Mouse (Mus musculus) liver, embryonic 12.5 days (tissue): Measurements from ENCODE around the gene Gbp4. TPM values are rescaled to one million over a fixed set of nuclear protein-coding genes. Genes with fewer than 3 reads are reported as not detected.
"Not testable (repeated sequence)": the region's sequence is repeated elsewhere in the genome, so short reads cannot be mapped to it uniquely, and the experiment has no call there.

Experiments
- ATAC-seq: fragments of 200-750 bp; cut with Nextera tagmentation; 2 replicates; pipeline ENCODE4 v1.8.0; 2017; ENCODE audit warnings: moderate number of reproducible peaks, mild to moderate bottlenecking, moderate library complexity
- H3K27ac ChIP-seq: fragments of 300-500 bp; sonication (generic); 2 replicates; pipeline ENCODE4 v1.5.1; 2016; ENCODE audit warnings: mild to moderate bottlenecking
- H3K27me3 ChIP-seq: fragments of 300-500 bp; sonication (generic); replicated peaks from 2 replicates; pipeline ENCODE4 v1.6.1; 2016; ENCODE audit warnings: mild to moderate bottlenecking, moderate library complexity
- H3K36me3 ChIP-seq: fragments of 300-500 bp; sonication (generic); 2 replicates; pipeline ENCODE4 v1.6.1; 2016; ENCODE audit warnings: mild to moderate bottlenecking, moderate library complexity
- H3K4me1 ChIP-seq: fragments of 300-500 bp; sonication (generic); 2 replicates; pipeline ENCODE4 v1.6.1; 2016
- H3K4me2 ChIP-seq: fragments of 300-500 bp; sonication (generic); 2 replicates; pipeline ENCODE4 v1.6.1; 2016; ENCODE audit warnings: mild to moderate bottlenecking, moderate library complexity
- H3K4me3 ChIP-seq: fragments of 300-500 bp; sonication (generic); 2 replicates; pipeline ENCODE4 v1.5.1; 2016; ENCODE audit warnings: mild to moderate bottlenecking, moderate library complexity
- H3K9ac ChIP-seq: fragments of 300-500 bp; sonication (generic); 2 replicates; pipeline ENCODE4 v1.6.1; 2016; ENCODE audit warnings: mild to moderate bottlenecking, moderate library complexity
- H3K9me3 ChIP-seq: fragments of 300-500 bp; sonication (generic); replicated peaks from 2 replicates; pipeline ENCODE4 v1.6.1; 2016; ENCODE audit warnings: mild to moderate bottlenecking, moderate library complexity
- WGBS: fragments of 180-500 bp; shearing (Covaris S2); methylation state at CpG from one replicate; pipeline ENCODE4 v1.1.7; 2016; ENCODE audit not compliant: insufficient replicate concordance; 5-methylcytosine and 5-hydroxymethylcytosine counted together
- polyA plus RNA-seq: library from polyadenylated mRNA; unstranded; fragments of >200 nt; fragmentation: Nextera tagmentation; extraction: Ambion mirVana; gene quantifications from 2 replicates; pipeline ENCODE4 v1.2.1, GENCODE M21; 2016

Gene Gbp4
- polyA plus RNA-seq, 1 experiment from 2014 or later = 1.3 TPM

DNA sequence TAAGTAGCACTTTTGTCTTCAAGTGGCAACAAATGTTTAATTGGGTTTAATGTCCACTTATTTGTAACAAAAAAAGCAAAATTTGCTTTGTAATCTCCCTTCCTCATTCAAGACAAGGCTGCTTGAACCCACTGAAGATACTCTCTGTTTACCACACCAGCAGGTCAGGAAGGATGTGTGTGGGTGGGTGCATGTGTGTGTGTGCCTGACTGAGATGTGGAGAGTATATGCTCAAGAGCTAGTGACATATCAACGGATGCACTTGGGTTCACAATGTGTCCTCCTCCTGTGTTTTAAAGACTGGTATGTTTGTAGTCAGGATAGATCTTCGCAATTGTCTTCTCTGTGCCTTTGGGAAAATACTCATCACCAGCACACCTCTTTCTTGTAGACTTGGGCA lies 24.7 kb downstream of the Gbp4 start:
- no peak overlapping the region for H3K4me2 ChIP-seq
- H3K36me3 ChIP-seq = no peaks in the 10 kb centered on the region
- H3K4me1 ChIP-seq = no peaks in the 10 kb centered on the region; the same call in 1 of the 2 replicates
- H3K9ac ChIP-seq = no peak overlapping the region
- WGBS = 69% methylated on average over 2 of the region's 2 CpGs
- no peak for ATAC-seq
- H3K9me3 ChIP-seq = no peaks in the 10 kb centered on the region
- H3K4me3 ChIP-seq = no peak overlapping the region
- no peaks in the 10 kb centered on the region for H3K27me3 ChIP-seq
- H3K27ac ChIP-seq = no peak overlapping the region

DNA sequence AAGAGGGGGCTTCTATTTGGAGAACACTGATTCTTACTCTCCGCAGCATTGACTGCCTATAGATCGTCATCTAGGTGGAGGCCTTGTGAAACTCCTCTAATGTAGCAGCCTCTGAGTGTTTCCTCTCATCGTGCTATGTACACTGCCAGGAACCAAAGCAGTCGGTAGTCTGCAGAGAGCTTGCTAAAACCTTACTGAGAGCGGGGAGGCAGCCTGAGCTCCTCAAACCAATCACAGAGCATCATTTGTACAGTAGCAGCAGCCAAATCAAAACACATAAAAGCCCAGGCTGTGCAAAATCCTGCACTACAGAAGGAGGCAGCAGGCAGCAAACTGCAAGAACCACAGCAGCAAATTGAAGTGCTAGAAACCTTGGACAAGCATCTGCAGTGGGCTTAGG lies 25.7 kb downstream of the Gbp4 start:
- H3K36me3 ChIP-seq = no peaks in the 10 kb centered on the region
- no peak for ATAC-seq
- no peak overlapping the region for H3K9ac ChIP-seq
- H3K4me3 ChIP-seq = no peak overlapping the region
- H3K27ac ChIP-seq = no peak overlapping the region
- no peaks in the 10 kb centered on the region; the same call in 1 of the 2 replicates for H3K4me1 ChIP-seq
- no peak overlapping the region for H3K4me2 ChIP-seq
- no peaks in the 10 kb centered on the region for H3K27me3 ChIP-seq
- no peaks in the 10 kb centered on the region for H3K9me3 ChIP-seq
- WGBS = 77% methylated on average over 5 of the region's 5 CpGs

GRCm38 (mm10) chr5:105110271-105110852 lies 29.0 kb downstream of the Gbp4 start:
- H3K36me3 ChIP-seq, H3K27me3 ChIP-seq, H3K4me3 ChIP-seq, ATAC-seq, H3K9ac ChIP-seq, H3K27ac ChIP-seq, H3K4me1 ChIP-seq, H3K9me3 ChIP-seq, H3K4me2 ChIP-seq: not testable (repeated sequence)
- 3% methylated on average over 4 of the region's 4 CpGs for WGBS

GRCm38 (mm10) chr5:105109775-105110174 lies 29.6 kb downstream of the Gbp4 start:
- H3K27ac ChIP-seq, H3K9ac ChIP-seq, H3K4me2 ChIP-seq, H3K36me3 ChIP-seq, H3K4me3 ChIP-seq, ATAC-seq, H3K27me3 ChIP-seq, H3K4me1 ChIP-seq, H3K9me3 ChIP-seq: not testable (repeated sequence)
- 40% methylated on average over 1 of the region's 1 CpGs for WGBS

- not testable (repeated sequence) for H3K4me3 ChIP-seq, H3K27me3 ChIP-seq, H3K9ac ChIP-seq, H3K27ac ChIP-seq, H3K36me3 ChIP-seq, H3K9me3 ChIP-seq, ATAC-seq, H3K4me2 ChIP-seq, H3K4me1 ChIP-seq
- WGBS = 17% methylated on average over 2 of the region's 2 CpGs
Observed at GRCm38 (mm10) chr5:105105689-105106088, 33.7 kb downstream of the Gbp4 start.

GRCm38 (mm10) chr5:105081900-105082299 lies 57.5 kb downstream of the Gbp4 start:
- Histone ChIP-seq H3K27me3 (no peaks in the 10 kb centered on the region), H3K27ac (no peak overlapping the region), H3K9me3 (peaks cover 6% of the 10 kb centered on the region; the same call in 1 of the 2 replicates), H3K4me2 (no peak overlapping the region), H3K9ac (no peak overlapping the region), H3K4me1 (no peaks in the 10 kb centered on the region), H3K4me3 (no peak overlapping the region), H3K36me3 (no peaks in the 10 kb centered on the region)
- ATAC-seq = no peak

DNA sequence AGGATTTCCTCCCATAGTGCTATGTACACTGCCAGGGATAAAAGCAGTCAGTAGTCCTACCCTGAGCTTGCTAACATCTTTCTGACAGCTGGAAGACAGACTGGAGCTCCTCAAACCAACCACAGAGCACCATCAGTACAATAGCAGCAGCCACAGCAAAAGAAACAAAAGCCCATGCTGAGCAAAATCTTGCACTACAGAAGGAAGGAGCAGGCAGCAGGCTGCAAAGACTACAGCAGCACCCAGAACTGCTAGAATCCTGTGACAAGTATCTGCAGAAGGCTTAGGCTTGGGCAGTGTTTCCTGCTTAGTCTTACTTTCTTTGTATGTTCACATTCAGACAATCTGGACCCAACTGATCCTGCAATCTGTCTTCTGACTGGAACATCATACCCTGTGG lies 71.0 kb downstream of the Gbp4 start:
- H3K9ac ChIP-seq, H3K9me3 ChIP-seq, H3K36me3 ChIP-seq, ATAC-seq, H3K27ac ChIP-seq, H3K4me2 ChIP-seq, H3K27me3 ChIP-seq, H3K4me3 ChIP-seq, H3K4me1 ChIP-seq: not testable (repeated sequence)

Other genes with a start within 250 kb of the Gbp4 start
- 2.2 and 2.3 TPM in 2 replicates for gene Abcg3, start 156.9 kb downstream of the Gbp4 start, polyA plus RNA-seq
- 0.99 and 1.0 TPM in 2 replicates for gene Gbp9, start within 50 bp of the Gbp4 start, polyA plus RNA-seq
- gene Gbp8, start within 50 bp of the Gbp4 start, polyA plus RNA-seq = 1.1 and 1.2 TPM in 2 replicates
- 0.06 TPM in 1 of 2 replicates, not detected in the other for gene Gbp10, start 99.9 kb upstream of the Gbp4 start, polyA plus RNA-seq
- gene Gm43302, start 154.1 kb upstream of the Gbp4 start, polyA plus RNA-seq = not detected in 2 replicates
- gene Gbp6, start 154.1 kb upstream of the Gbp4 start, polyA plus RNA-seq = 0.46 and 0.67 TPM in 2 replicates